Mouse (Mus musculus) lung, postnatal 14 days (tissue): ENCODE data around the gene Gabrr2.
"Not testable (repeated sequence)": the region's sequence is repeated elsewhere in the genome, so short reads cannot be mapped to it uniquely, and the experiment has no call there.

ENCODE experiments used
- DNase-seq: peaks from one replicate; pipeline ENCODE4 v3.0.0; 2021

The Gabrr2 gene

GRCm38 (mm10) chr4:33071337-33071736, 8.5 kb downstream of the Gabrr2 start:
- DNase-seq: no peak

- no peak for DNase-seq
Measured at GRCm38 (mm10) chr4:33072526-33073161, 9.8 kb downstream of the Gabrr2 start.

- no peak for DNase-seq
Measured at GRCm38 (mm10) chr4:33074406-33074805, 11.6 kb downstream of the Gabrr2 start.

- DNase-seq: no peak
Measured at GRCm38 (mm10) chr4:33074851-33075250, 12.1 kb downstream of the Gabrr2 start.

GRCm38 (mm10) chr4:33075776-33076524, 13.2 kb downstream of the Gabrr2 start:
- DNase-seq: no peak

- DNase-seq: no peak
Measured at GRCm38 (mm10) chr4:33077161-33077560, 14.4 kb downstream of the Gabrr2 start.

GRCm38 (mm10) chr4:33077724-33078123, 14.9 kb downstream of the Gabrr2 start:
- no peak for DNase-seq

- no peak for DNase-seq
Measured at GRCm38 (mm10) chr4:33078492-33078891, 15.7 kb downstream of the Gabrr2 start.

GRCm38 (mm10) chr4:33099118-33099694, 36.4 kb downstream of the Gabrr2 start:
- DNase-seq: no peak

- DNase-seq: no peak
Measured at GRCm38 (mm10) chr4:33109720-33110458, 47.1 kb downstream of the Gabrr2 start.

- no peak for DNase-seq
Measured at GRCm38 (mm10) chr4:33110845-33111244, 48.0 kb downstream of the Gabrr2 start.

GRCm38 (mm10) chr4:33111358-33111757, 48.6 kb downstream of the Gabrr2 start:
- no peak for DNase-seq

- not testable (repeated sequence) for DNase-seq
Measured at GRCm38 (mm10) chr4:33112866-33113265, 50.1 kb downstream of the Gabrr2 start.

- DNase-seq: peak; percentile 86
Measured at GRCm38 (mm10) chr4:33119118-33119517, 56.3 kb downstream of the Gabrr2 start.

GRCm38 (mm10) chr4:33124493-33124892, 61.7 kb downstream of the Gabrr2 start:
- peak; percentile 57 for DNase-seq

GRCm38 (mm10) chr4:33125409-33126084, 62.7 kb downstream of the Gabrr2 start:
- no peak for DNase-seq

- DNase-seq: no peak
Measured at GRCm38 (mm10) chr4:33132221-33132620, 69.4 kb downstream of the Gabrr2 start, which contains the start of gene Gabrr1. TSS of gene Gabrr1 (plus strand) at chr4:33132521.
